Mouse (Mus musculus): ENCODE measurements around the gene AC161166.1. TPM values are rescaled to one million over a fixed set of nuclear protein-coding genes. Genes with fewer than 3 reads are reported as not detected.
A peak's percentile ranks its signal among the peaks of the same experiment; 100 is the strongest.

The AC161166.1 gene
- total and polyA plus RNA-seq, 2 experiments from 2014 or later: 0.10 TPM; not detected in 1

DNA sequence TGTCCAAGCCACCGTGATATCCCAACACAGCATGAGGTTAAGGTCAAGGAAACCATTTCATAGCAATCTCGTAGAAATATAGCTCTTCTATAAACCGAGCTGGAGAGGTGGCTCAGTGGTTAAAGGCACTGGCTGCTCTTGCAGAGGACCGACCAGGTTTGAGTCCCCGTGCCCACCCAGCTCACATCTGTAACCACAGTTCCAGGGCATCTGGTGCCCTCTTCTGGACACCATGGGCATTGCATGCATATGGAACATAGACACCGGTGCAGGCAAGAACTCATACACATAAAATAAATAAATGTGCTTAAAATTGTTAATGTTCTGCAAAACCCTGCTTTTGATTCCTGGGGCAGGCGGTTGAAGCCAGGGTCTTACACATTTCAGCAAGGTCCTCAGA, 39.3 kb downstream of the AC161166.1 start:
- DNase-seq (ENCODE audit: low spot score) (no peak), ATAC-seq (ENCODE audit: insufficient read depth, low read depth) (no peak)
- WGBS: 78% methylated on average over 7 of the region's 7 CpGs
- H3K9ac ChIP-seq (replicated peaks; ENCODE audit: low read depth, low read length): no peak overlapping the region
- H3K4me2 ChIP-seq (ENCODE audit: low read depth, low read length): no peak overlapping the region
- H3K27me3 ChIP-seq (ENCODE audit: control insufficient read depth, insufficient read depth, low read length): no peaks in the 10 kb centered on the region
- no peaks in the 10 kb centered on the region for H3K4me1 ChIP-seq (ENCODE audit: control insufficient read depth, insufficient read depth)
- H3K4me3 ChIP-seq (ENCODE audit: low read depth, low read length): no peak overlapping the region
- H3K27ac ChIP-seq (ENCODE audit: low read depth): no peak overlapping the region
- no peak for TF ChIP-seq EP300 (IDR thresholded peaks at IDR 0.05; ENCODE audit: low read depth)
- TF ChIP-seq CTCF (IDR thresholded peaks at IDR 0.05; ENCODE audit: low read depth): peak; percentile 52
- H3K9me3 ChIP-seq (replicated peaks; ENCODE audit: control insufficient read depth, low read length): no peaks in the 10 kb centered on the region
- H3K36me3 ChIP-seq (replicated peaks; ENCODE audit: control insufficient read depth, insufficient read depth, low read length): peaks cover 3% of the 10 kb centered on the region; the same call in 1 of the 2 replicates

DNA sequence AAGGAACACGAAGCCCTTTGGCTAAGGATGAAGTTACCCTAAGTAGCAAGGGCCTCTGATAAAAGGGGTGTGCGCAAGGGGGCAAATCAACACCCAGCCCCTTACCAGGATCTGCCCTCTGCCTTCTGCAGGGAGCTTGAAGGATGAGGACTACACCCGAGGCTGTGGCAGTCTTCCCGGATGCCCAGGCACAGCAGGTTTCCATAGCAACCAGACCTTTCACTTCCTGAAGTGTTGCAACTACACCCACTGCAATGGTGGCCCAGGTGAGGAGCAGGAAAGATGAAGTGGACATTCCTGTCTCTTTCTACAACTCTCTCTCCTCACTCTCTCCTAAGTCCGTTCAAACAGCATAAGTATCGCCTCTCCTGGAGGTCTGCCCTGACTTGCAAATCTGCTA, 39.8 kb downstream of the AC161166.1 start:
- H3K36me3 ChIP-seq (replicated peaks; ENCODE audit: control insufficient read depth, insufficient read depth, low read length): peaks cover 5% of the 10 kb centered on the region; the same call in 1 of the 2 replicates
- no peaks in the 10 kb centered on the region for H3K4me1 ChIP-seq (ENCODE audit: control insufficient read depth, insufficient read depth)
- H3K27ac ChIP-seq (ENCODE audit: low read depth): no peak overlapping the region
- ATAC-seq (ENCODE audit: insufficient read depth, low read depth) (no peak), DNase-seq (ENCODE audit: low spot score) (no peak)
- WGBS: 83% methylated on average over 6 of the region's 6 CpGs
- no peak overlapping the region for H3K4me2 ChIP-seq (ENCODE audit: low read depth, low read length)
- TF ChIP-seq EP300 (IDR thresholded peaks at IDR 0.05; ENCODE audit: low read depth) (no peak), CTCF (IDR thresholded peaks at IDR 0.05; ENCODE audit: low read depth) (no peak)
- H3K27me3 ChIP-seq (ENCODE audit: control insufficient read depth, insufficient read depth, low read length): no peaks in the 10 kb centered on the region
- H3K4me3 ChIP-seq (ENCODE audit: low read depth, low read length): no peak overlapping the region
- H3K9ac ChIP-seq (replicated peaks; ENCODE audit: low read depth, low read length): no peak overlapping the region
- H3K9me3 ChIP-seq (replicated peaks; ENCODE audit: control insufficient read depth, low read length): no peaks in the 10 kb centered on the region

DNA sequence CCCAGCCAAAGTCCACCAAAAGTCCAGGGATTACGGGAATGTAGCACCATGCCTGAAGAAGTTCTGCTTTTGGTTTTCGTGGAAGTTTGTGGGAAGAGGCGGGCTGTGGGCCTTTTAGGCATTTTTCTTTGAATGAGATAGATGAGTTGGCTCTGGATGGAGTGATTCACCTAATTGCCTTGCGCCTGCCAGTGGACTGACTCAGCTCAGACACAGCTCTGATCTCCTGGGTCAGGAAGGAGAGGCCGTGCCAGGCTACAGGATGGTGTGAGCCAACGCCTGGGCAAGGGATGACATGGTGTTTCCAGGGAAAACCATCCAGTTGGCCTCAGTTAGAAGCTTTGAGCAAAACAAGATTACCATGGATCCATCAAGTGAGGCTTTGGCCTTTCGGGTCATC, 41.9 kb downstream of the AC161166.1 start:
- H3K9ac ChIP-seq (replicated peaks; ENCODE audit: low read depth, low read length): no peak overlapping the region
- DNase-seq (ENCODE audit: low spot score) (no peak), ATAC-seq (ENCODE audit: insufficient read depth, low read depth) (no peak)
- no peak overlapping the region for H3K27ac ChIP-seq (ENCODE audit: low read depth)
- no peaks in the 10 kb centered on the region for H3K4me1 ChIP-seq (ENCODE audit: control insufficient read depth, insufficient read depth)
- peaks cover 11% of the 10 kb centered on the region; the same call in 1 of the 2 replicates for H3K36me3 ChIP-seq (replicated peaks; ENCODE audit: control insufficient read depth, insufficient read depth, low read length)
- no peak overlapping the region for H3K4me2 ChIP-seq (ENCODE audit: low read depth, low read length)
- TF ChIP-seq CTCF (IDR thresholded peaks at IDR 0.05; ENCODE audit: low read depth): no peak
- TF ChIP-seq EP300 (IDR thresholded peaks at IDR 0.05; ENCODE audit: low read depth): no peak
- no peaks in the 10 kb centered on the region for H3K9me3 ChIP-seq (replicated peaks; ENCODE audit: control insufficient read depth, low read length)
- H3K4me3 ChIP-seq (ENCODE audit: low read depth, low read length): no peak overlapping the region
- WGBS: 90% methylated on average over 7 of the region's 7 CpGs
- no peaks in the 10 kb centered on the region for H3K27me3 ChIP-seq (ENCODE audit: control insufficient read depth, insufficient read depth, low read length)

DNA sequence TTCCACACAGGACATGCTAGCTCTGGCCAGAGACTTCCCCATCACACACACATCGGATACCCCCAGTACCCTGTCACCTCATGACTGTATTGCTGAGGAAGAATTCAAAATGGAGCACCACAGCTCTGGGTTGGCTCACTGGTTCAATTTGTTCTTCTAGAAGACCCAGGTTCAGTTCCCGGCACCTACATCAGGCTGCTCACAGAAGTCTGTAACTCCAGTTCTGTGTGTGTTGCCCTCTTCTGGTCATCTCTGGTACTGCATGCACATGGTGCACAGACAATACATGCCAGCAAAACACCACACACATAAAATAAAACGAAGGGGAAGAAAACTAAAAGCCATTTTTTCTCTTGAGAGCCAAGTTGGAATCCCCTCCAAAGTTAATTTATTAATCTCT, 43.1 kb downstream of the AC161166.1 start:
- no peak overlapping the region for H3K4me2 ChIP-seq (ENCODE audit: low read depth, low read length)
- DNase-seq (ENCODE audit: low spot score): no peak
- no peaks in the 10 kb centered on the region for H3K27me3 ChIP-seq (ENCODE audit: control insufficient read depth, insufficient read depth, low read length)
- H3K9me3 ChIP-seq (replicated peaks; ENCODE audit: control insufficient read depth, low read length): no peaks in the 10 kb centered on the region
- no peak for TF ChIP-seq EP300 (IDR thresholded peaks at IDR 0.05; ENCODE audit: low read depth)
- peak; percentile 31 for TF ChIP-seq CTCF (IDR thresholded peaks at IDR 0.05; ENCODE audit: low read depth)
- no peak overlapping the region for H3K9ac ChIP-seq (replicated peaks; ENCODE audit: low read depth, low read length)
- no peak overlapping the region for H3K4me3 ChIP-seq (ENCODE audit: low read depth, low read length)
- H3K36me3 ChIP-seq (replicated peaks; ENCODE audit: control insufficient read depth, insufficient read depth, low read length): peaks cover 8% of the 10 kb centered on the region; the same call in 1 of the 2 replicates
- 87% methylated on average over 3 of the region's 3 CpGs for WGBS
- no peak overlapping the region for H3K27ac ChIP-seq (ENCODE audit: low read depth)
- ATAC-seq (ENCODE audit: insufficient read depth, low read depth): no peak
- H3K4me1 ChIP-seq (ENCODE audit: control insufficient read depth, insufficient read depth): no peaks in the 10 kb centered on the region

DNA sequence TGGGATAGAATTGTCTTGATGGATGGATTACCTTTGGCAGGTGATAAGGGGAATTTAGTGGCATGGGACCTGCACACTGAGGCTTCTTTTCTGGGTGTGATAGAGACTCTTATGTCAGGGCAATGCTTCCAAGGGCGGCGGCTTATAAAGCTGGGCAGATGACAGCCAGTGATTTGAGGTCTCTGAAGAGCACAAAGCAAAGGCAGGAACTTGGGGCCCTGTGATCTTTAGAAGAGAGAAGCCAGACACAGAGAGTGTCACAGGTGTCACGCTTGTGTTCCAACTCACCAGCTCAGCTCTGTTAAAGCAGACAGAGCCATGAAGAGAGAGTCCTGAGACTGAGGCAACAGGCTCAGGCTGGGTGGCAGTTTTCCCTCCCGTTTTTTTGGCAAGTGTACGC, 44.4 kb downstream of the AC161166.1 start:
- no peaks in the 10 kb centered on the region; the same call in 1 of the 2 replicates for H3K27me3 ChIP-seq (ENCODE audit: control insufficient read depth, insufficient read depth, low read length)
- no peak overlapping the region for H3K27ac ChIP-seq (ENCODE audit: low read depth)
- no peak overlapping the region for H3K4me2 ChIP-seq (ENCODE audit: low read depth, low read length)
- H3K36me3 ChIP-seq (replicated peaks; ENCODE audit: control insufficient read depth, insufficient read depth, low read length): peaks cover 8% of the 10 kb centered on the region; the same call in 1 of the 2 replicates
- no peaks in the 10 kb centered on the region for H3K4me1 ChIP-seq (ENCODE audit: control insufficient read depth, insufficient read depth)
- WGBS: 69% methylated on average over 5 of the region's 5 CpGs
- TF ChIP-seq EP300 (IDR thresholded peaks at IDR 0.05; ENCODE audit: low read depth) (no peak), CTCF (IDR thresholded peaks at IDR 0.05; ENCODE audit: low read depth) (no peak)
- no peak for DNase-seq (ENCODE audit: low spot score)
- no peak overlapping the region for H3K4me3 ChIP-seq (ENCODE audit: low read depth, low read length)
- no peaks in the 10 kb centered on the region for H3K9me3 ChIP-seq (replicated peaks; ENCODE audit: control insufficient read depth, low read length)
- no peak overlapping the region for H3K9ac ChIP-seq (replicated peaks; ENCODE audit: low read depth, low read length)
- ATAC-seq (ENCODE audit: insufficient read depth, low read depth): no peak

DNA sequence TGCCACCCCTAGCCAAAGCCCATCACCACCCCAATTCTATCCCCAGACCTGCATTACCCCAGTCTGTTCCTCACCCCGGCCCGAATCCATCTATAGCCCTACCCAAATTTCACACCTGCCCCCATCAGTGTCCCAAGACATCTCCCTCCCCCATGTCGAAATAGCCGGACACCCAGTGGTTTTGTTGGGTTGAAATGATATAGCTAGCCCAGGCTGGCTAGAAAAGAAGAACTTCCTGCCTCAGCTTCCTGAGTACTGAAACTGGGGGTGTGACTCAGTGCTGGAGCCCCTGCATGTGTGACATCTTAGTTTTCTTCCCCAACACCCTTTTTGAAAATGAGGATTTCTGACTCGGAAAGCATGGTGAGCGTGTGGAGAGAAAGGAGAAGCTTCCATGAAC, 45.4 kb downstream of the AC161166.1 start:
- no peak for TF ChIP-seq EP300 (IDR thresholded peaks at IDR 0.05; ENCODE audit: low read depth)
- TF ChIP-seq CTCF (IDR thresholded peaks at IDR 0.05; ENCODE audit: low read depth): no peak
- Histone ChIP-seq H3K9me3 (replicated peaks; ENCODE audit: control insufficient read depth, low read length) (no peaks in the 10 kb centered on the region), H3K4me2 (ENCODE audit: low read depth, low read length) (no peak overlapping the region), H3K36me3 (replicated peaks; ENCODE audit: control insufficient read depth, insufficient read depth, low read length) (peaks cover 8% of the 10 kb centered on the region; the same call in 1 of the 2 replicates), H3K9ac (replicated peaks; ENCODE audit: low read depth, low read length) (no peak overlapping the region), H3K27ac (ENCODE audit: low read depth) (no peak overlapping the region), H3K4me3 (ENCODE audit: low read depth, low read length) (no peak overlapping the region), H3K27me3 (ENCODE audit: control insufficient read depth, insufficient read depth, low read length) (no peaks in the 10 kb centered on the region; the same call in 1 of the 2 replicates), H3K4me1 (ENCODE audit: control insufficient read depth, insufficient read depth) (no peaks in the 10 kb centered on the region)
- 91% methylated on average over 6 of the region's 6 CpGs for WGBS
- DNase-seq (ENCODE audit: low spot score): no peak
- no peak for ATAC-seq (ENCODE audit: insufficient read depth, low read depth)
